Mouse (Mus musculus) c-Kit-positive CD71-negative TER-119-negative erythroid progenitor cells, embryonic 14.5 days (primary cell): ENCODE data around the gene Atoh7.
A peak's percentile ranks its signal among the peaks of the same experiment; 100 is the strongest.
"Not testable (repeated sequence)": the region's sequence is repeated elsewhere in the genome, so short reads cannot be mapped to it uniquely, and the experiment has no call there.

Experiments used
- DNase-seq: peaks from one replicate; pipeline ENCODE4 v3.0.0-alpha.2; 2013; ENCODE audit warnings: low read depth

Atoh7 gene

DNA sequence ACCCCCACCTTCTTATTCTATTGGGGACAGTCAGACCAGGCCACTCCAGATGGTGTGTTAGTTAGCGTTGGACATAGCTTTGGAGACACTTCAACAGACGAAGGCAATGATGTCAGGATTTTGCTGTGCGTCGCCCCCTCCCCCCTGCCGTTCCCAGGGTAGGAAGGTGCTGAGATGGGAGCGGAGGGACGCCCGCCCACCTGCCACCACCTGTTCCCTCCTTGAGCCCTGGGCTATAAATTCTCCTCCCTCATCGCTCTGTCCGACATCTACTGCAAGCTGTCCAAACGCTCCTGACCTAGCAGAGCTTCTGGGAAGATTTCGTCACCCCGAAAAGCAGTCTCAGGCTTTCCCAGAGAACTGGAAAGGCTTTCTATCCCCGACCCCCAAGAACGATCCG is at the start of gene Atoh7:
Gene Atoh7, plus strand, starts transcription at position 131 of the 400 bp plus-strand sequence.
- no peak for DNase-seq

- no peak for DNase-seq
Observed at GRCm38 (mm10) chr10:63051267-63051666, 48.2 kb upstream of the Atoh7 start.

- DNase-seq = no peak
Observed at GRCm38 (mm10) chr10:63052011-63052410, 47.4 kb upstream of the Atoh7 start.

DNA sequence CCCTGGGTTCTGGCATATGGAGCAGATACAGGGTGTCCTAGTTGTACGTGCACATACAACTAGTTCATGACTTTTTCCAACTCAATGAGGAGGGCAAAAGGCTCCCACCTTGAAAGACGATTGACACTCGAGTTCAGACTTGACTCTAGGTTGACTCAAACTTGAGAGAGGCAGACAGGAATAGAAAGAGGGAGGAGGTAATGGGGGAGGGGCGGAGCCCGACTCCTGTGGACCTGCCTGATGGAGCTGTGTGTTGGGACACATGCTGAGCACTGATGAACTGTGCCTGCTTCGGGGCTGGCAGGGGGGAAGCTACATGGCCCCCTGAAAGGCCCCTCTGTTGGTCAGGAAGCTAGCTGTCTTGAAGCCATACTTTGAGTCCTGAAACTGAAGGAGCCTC is 46.4 kb upstream of the Atoh7 start:
- no peak for DNase-seq

GRCm38 (mm10) chr10:63054071-63054470 is 45.4 kb upstream of the Atoh7 start:
- DNase-seq = not testable (repeated sequence)

GRCm38 (mm10) chr10:63054586-63054985 is 44.9 kb upstream of the Atoh7 start:
- DNase-seq = no peak

DNA sequence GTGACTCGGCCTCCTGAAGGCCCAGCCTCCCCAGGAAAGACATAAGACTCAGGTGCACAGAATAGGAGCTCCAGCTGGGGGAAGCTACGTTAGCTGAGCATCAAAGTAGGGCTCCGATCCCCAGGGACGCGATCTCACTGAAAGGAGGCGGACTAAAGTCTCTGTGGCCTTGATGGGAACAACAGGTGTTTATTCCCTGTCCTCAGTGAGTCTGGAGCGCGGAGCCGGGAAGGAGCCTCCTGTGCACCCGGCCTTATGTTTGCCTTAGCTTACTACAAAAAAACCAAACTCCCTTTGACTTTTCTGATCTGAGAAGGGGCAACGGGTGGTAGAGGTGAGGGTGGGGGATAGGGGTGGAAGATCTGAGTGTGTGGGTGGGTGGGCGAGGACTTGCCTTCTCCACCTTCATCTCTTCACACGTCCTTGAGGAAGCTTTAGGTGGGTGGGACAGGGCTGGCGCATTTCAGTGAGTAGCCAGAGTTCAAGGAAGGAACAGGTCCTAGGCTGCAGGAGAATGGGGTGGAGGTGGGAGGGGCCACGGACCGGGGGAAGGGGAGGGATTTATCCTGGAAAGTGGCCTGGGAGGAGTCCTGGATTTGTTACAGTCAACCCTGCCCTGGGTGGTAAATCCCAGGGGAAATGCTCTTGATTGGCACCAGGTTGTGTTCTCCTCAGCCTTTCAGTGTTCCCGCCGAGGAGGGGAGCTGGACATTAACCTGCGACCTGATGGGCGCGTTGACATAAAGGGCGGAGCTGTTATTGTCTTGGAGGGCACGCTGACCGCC is 42.3 kb upstream of the Atoh7 start:
- no peak for DNase-seq

DNA sequence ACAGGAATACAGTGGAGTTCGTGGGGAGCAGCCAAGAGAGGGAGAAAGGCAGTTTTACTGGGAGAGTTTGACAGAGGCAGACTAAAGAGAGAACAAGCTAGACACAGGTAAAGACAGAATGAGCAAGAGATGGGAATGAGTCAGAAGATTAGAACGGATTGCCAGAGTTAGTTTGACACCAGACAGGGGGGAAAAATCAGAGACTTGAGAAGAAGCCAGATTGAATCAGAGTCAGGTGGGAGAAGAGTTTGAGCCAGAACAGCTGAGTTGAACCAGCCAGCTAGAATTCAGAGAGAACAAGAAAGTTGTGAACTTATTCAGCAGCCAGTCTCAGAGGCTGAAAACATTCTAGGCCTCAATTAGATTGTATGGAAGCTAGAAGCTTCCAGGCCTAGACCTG is 39.6 kb upstream of the Atoh7 start, which contains the start of gene Pbld1:
Gene Pbld1, plus strand, starts transcription at position 301 of the 400 bp plus-strand sequence.
- DNase-seq = no peak

DNA sequence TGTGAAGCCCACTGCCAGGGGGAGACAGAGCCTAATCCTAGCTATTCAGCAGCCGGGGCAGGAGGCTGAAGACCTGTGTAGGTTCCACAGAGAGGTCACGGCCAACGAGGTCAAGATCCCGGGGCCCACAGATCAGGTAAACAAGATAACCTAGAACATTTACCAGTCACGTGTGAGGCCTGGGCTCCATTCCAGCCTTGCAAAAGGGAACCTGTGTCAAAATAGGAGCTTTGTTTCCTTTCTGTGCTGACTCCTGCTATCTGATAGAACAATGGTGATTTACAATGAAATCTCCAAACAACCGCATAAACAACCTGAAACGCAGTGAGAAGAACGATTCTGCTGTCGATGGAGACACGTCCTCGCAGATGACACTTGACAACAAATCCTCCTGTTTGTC is 39.0 kb upstream of the Atoh7 start:
- DNase-seq = no peak

DNA sequence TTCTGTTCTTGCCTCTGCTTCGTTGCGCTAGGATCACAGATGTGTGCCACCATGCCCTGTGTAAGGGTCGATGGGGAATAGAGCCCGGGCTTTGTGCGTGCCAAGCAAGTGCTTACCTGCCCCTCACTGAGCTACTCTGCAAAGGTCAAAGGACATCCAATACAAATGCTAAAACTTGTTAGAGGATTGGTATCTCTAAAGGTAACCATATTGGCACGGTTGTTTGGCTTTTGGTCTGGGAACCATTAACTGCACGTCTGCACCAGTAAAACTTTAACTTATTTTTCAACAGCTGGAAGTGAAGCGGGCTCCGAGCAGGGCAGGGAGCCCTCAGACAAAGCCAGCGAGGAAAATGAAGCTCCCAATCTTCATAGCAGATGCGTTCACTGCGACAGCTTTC is 38.2 kb upstream of the Atoh7 start:
- no peak for DNase-seq

- DNase-seq = no peak
Observed at GRCm38 (mm10) chr10:63062696-63063095, 36.8 kb upstream of the Atoh7 start.

GRCm38 (mm10) chr10:63063365-63063764 is 36.1 kb upstream of the Atoh7 start:
- DNase-seq = no peak

DNA sequence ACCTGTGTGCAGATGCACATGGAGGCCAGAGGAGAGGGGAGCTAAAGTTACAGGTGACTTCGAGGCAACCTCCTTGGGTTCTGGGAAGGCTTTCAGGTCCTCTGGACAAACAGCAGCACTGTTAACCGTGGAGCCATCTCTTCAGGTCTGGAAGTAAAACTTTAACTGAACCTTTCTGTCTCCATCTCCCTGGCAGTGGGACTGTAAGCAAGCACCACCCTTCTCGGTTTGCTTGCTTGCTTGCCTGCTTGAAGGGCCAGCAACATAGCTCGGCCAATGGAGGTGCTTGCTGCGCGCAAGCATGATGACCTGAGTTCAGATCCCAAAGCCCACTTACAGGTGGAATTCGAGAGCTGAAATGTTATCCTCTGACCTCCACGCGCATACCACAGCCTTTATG is 34.9 kb upstream of the Atoh7 start:
- DNase-seq = no peak

DNA sequence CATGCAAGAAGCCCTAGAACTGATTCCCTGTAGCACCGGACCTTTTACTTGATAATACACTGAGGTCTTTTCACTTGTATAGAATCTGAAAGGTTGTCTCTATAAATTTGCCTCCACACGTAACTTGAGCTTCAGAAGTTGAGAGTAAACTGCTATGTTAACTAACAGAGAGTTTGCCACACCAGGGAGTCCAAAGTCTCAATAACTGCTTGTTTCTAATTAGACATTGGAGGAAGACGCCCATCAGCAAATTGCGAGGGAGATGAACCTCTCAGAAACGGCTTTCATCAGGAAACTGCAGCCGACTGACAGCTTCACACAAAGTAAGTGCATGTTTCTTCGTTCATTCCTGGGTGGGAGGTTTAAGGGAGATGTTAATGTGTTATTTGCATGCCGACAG is 33.9 kb upstream of the Atoh7 start:
- DNase-seq = no peak

DNA sequence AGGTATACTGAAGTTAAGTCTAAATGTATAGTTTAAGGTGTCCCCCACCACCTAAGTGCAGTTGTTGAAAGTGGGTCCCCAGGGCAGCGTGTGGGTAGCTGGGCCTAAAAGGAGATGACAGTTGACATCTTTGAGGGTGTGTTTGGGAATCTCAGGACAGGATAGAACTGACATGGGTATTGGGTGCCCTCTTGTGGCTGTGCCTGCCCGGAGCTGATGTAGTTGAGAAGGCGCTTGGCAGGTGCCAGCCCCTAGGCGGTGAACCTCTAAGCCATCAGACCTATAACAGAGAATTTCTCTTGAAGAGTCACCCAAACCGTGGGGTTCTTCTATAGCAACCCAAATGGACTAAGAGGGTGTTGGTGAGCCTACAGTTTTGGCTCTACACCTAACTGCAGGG is 33.5 kb upstream of the Atoh7 start:
- peak; percentile 29 for DNase-seq

DNA sequence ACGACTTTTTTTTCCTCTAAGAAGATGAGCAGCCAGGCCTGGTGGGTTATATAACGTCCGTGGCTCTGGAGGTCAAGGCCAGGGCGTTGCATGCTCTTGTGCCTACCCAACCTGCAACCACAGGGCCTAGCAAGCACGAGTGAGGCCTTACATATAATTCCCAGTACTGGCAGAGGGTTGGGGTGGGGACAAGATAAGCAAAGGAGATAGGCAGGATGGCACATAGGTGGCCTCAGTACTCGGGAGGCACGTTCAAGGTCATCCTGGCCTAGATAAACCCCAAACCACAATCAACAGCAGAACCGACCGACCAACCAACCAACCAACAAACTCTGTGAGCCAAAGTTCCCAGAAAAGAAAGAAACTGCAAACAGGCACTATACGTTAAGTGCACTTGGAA is 13.1 kb upstream of the Atoh7 start:
- DNase-seq = no peak

- DNase-seq = no peak
Observed at GRCm38 (mm10) chr10:63089103-63089757, 10.2 kb upstream of the Atoh7 start.

DNA sequence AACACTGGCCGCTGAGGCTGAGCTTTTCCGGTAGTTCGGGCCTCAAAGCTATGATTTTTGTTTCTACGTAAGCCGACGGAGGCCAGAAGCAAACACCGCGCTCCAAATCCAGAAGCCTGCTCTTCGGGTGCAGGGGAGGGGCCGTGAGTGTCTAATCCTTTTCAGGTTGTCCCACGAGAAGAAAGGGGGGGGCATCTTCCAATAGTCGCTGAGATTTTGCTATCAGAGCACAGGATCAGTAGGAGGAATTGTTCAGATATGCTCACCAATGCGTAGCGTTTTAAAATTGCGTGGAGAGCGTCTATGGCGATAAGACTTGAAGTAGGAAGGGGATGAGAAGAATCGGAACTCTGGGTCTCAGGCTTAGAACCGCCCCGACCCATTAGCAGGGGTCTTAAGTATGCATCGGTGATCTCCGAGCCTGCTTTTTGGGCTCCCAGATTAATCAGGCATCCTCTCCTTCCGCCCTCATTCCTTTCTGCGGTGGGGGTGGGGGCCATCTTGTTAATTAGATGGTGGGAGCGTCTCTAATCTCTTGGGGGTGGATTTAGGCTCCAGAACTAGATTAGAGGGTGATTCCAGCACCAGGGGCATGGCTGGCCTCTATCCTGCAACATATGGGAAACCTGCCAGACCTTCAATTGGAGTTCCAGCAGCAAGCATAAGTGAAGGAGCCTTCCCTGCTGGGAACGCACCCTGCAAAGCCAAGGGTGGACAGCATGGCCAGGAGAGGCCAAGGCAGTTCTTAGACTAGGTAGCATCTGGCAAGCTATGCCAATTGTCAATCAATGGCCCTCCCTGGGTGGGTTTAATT is 9.5 kb upstream of the Atoh7 start:
- no peak for DNase-seq

DNA sequence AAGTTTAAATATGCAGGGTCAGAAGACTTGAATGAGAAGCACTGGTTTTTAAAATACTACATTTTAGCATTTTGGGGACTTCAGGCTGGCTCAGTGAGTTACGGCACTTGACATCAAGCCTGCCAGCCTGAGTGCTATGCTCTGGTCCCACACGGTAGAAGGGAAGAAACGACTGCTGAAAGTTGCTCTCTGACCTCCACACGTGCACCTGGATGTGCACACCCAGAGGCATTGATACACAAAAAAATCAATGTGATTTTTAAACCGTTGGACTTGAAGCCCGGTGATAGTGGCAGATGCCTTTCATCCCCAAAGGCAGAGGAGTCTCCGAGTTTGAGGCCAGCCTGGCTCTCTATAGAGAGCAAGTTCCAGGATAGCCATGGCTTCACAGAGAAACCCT is 7.5 kb upstream of the Atoh7 start:
- DNase-seq = no peak

GRCm38 (mm10) chr10:63092616-63093550 is 6.6 kb upstream of the Atoh7 start:
- no peak for DNase-seq

DNA sequence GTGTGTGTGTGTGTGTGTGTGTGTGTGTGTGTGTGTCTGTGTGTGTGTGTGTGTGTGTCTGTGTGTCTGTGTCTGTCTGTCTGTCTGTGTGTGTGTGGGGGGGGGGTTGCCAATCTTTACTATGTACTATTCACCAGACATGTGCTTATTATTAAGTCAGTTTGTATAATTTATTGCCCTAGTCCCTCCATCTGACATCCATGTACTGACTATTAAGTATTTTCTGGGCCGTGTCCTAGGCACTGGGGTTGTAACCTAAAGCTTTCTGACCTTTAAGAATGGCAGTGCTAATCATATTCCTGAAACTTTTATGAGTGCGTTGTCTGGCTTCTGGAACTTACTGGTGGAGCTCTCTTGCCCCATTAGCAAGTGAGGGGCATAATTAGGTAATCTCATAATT is 2.7 kb upstream of the Atoh7 start:
- no peak for DNase-seq

DNA sequence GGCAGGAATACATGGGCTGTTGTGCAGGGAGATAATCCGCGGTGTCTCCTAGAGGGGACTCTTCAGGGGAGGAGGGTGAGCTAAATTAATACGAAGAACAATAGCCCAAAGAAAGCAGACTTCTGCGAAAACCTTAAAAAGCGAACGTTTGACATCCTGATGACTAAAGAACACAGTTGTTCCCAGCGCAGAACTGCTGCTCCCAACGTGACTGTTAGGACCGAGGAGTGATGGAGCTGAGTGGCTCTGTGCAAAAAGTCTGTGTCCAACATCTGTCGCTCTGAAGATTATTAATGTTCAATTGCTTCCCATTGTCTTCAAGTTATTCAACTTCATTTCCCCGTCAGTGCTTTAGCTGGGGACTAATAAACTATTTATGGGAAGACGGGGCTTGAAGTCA is 1.3 kb upstream of the Atoh7 start:
- no peak for DNase-seq
